Mouse (Mus musculus): ENCODE measurements around the gene Gdpd5.

GRCm38 (mm10) chr7:99351104-99351801, 30.0 kb upstream of the Gdpd5 start:
- TF ChIP-seq CTCF (IDR thresholded peaks at IDR 0.05; ENCODE audit: low read depth, low read length), result no peak
- no peak for TF ChIP-seq POLR2A (IDR thresholded peaks at IDR 0.05; ENCODE audit: extremely low read depth, insufficient read depth, low read length)
